Mouse (Mus musculus): Measurements from ENCODE around the gene Mpv17l2. TPM values are rescaled to one million over a fixed set of nuclear protein-coding genes. Genes with fewer than 3 reads are reported as not detected.

Mpv17l2 gene
- total RNA-seq, 4 experiments from 2014 or later = 30.3 to 38.5 (median 31.7) TPM

- DNase-seq (ENCODE audit: low spot score in 2 of 2) = no peak
These were observed 6.8 kb upstream of the Mpv17l2 start for GRCm38 (mm10) chr8:70767503-70767902.

- DNase-seq (ENCODE audit: low spot score in 2 of 2) = no peak
These were observed 6.1 kb upstream of the Mpv17l2 start for GRCm38 (mm10) chr8:70766571-70767440.

GRCm38 (mm10) chr8:70765838-70766570 lies 5.3 kb upstream of the Mpv17l2 start:
- no peak for DNase-seq (ENCODE audit: low spot score in 2 of 2)

- DNase-seq (ENCODE audit: low spot score in 2 of 2) = no peak
These were observed 4.6 kb upstream of the Mpv17l2 start for GRCm38 (mm10) chr8:70765329-70765728.

GRCm38 (mm10) chr8:70764676-70765075 lies 3.9 kb upstream of the Mpv17l2 start:
- DNase-seq (ENCODE audit: low spot score in 2 of 2) = no peak

GRCm38 (mm10) chr8:70764026-70764425 lies 3.3 kb upstream of the Mpv17l2 start:
- no peak for DNase-seq (ENCODE audit: low spot score in 2 of 2)

GRCm38 (mm10) chr8:70763354-70763753 lies 2.6 kb upstream of the Mpv17l2 start:
- DNase-seq (ENCODE audit: low spot score in 2 of 2) = no peak

- DNase-seq (ENCODE audit: low spot score in 2 of 2) = no peak
These were observed 1.4 kb upstream of the Mpv17l2 start for GRCm38 (mm10) chr8:70762118-70762517.

- no peak for DNase-seq (ENCODE audit: low spot score in 2 of 2)
These were observed 396 bp downstream of the Mpv17l2 start for GRCm38 (mm10) chr8:70760350-70760749.

GRCm38 (mm10) chr8:70758616-70759561 lies 1.9 kb downstream of the Mpv17l2 start:
- DNase-seq (ENCODE audit: low spot score in 2 of 2) = peak; percentile 36 to 59

GRCm38 (mm10) chr8:70758308-70758615 lies 2.5 kb downstream of the Mpv17l2 start:
- peak in 1 of 2 experiments; percentile 42 for DNase-seq (ENCODE audit: low spot score in 2 of 2)

- DNase-seq (ENCODE audit: low spot score in 2 of 2) = peak in 1 of 2 experiments; percentile 43
These were observed 3.0 kb downstream of the Mpv17l2 start for GRCm38 (mm10) chr8:70757523-70758307.

- DNase-seq (ENCODE audit: low spot score in 2 of 2) = peak in 1 of 2 experiments; percentile 28
These were observed 4.2 kb downstream of the Mpv17l2 start for GRCm38 (mm10) chr8:70756476-70757040.

- peak; percentile 14 to 29 for DNase-seq (ENCODE audit: low spot score in 2 of 2)
These were observed 4.9 kb downstream of the Mpv17l2 start for GRCm38 (mm10) chr8:70755661-70756475.

- peak; percentile 81 to 84 for DNase-seq (ENCODE audit: low spot score in 2 of 2)
These were observed 5.7 kb downstream of the Mpv17l2 start for GRCm38 (mm10) chr8:70754871-70755660.

GRCm38 (mm10) chr8:70754043-70754870 lies 6.5 kb downstream of the Mpv17l2 start, which contains the start of gene Rab3a:
TSS of gene Rab3a (plus strand) at chr8:70754679.
- peak; percentile 97 to 98 for DNase-seq (ENCODE audit: low spot score in 2 of 2)

- DNase-seq (ENCODE audit: low spot score in 2 of 2) = peak; percentile 69 to 73
These were observed 7.6 kb downstream of the Mpv17l2 start for GRCm38 (mm10) chr8:70753151-70753550.
